Mouse (Mus musculus) urinary bladder, postnatal 0 days (tissue): ENCODE measurements around the gene Aldh3b3. TPM values are rescaled to one million over a fixed set of nuclear protein-coding genes. Genes with fewer than 3 reads are reported as not detected.

ENCODE experiments used
- polyA plus RNA-seq: library from polyadenylated mRNA; unstranded; fragments of >200 nt; fragmentation: Nextera tagmentation; extraction: Ambion mirVana; gene quantifications from 2 replicates; pipeline ENCODE4 v1.2.1, GENCODE M21; 2015

The Aldh3b3 gene
- 0.29 and 0.30 TPM in 2 replicates for polyA plus RNA-seq

GRCm38 (mm10) chr19:3958470-3958869 lies at the start of gene Aldh3b3:
Aldh3b3 (plus strand) TSS chr19:3958645.

DNA sequence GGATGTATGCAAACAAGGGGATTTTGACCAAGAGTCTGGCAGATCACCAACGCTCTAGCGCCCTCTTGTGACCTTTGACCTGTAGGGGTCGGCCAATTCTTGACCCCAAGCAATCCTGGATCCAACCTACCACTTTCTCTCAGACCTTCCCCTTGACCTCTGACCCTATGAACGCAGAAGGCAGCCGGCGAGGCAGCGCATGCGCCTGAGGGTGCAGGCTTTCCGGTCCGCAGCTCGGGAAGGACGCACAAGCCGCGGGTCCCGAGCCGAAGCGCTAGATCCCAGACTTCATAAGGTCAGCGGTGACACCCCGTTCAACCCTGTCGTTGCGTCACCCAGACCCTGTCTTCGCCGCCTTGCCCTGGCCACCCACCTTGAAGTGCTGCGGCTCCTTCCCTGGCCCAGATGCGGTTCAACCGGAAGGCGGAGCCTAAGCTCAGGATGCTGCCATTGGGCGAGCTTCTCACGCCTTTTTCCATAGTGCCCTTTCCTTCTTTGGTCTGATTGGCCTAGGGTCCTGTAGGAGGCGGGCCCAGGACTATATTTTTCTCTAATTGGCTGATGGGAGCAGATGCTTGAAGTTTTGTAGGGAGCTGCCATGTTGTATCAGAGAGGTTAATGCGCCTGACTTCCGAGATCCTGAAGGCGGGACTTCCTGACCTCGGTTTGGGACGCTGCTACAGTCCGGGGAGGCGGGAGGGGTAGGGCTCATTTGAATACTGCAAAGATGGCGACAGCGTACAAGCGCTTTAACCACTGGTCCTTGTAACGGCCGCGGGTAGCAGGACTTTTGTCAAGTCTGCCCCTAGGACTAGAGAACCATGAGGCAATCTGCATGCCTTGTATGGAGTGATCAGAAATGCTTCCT lies 45.9 kb upstream of the Aldh3b3 start, which contains the start of gene Ndufs8:
Ndufs8 (minus strand) TSS at position 438 of the 868 bp plus-strand sequence.

DNA sequence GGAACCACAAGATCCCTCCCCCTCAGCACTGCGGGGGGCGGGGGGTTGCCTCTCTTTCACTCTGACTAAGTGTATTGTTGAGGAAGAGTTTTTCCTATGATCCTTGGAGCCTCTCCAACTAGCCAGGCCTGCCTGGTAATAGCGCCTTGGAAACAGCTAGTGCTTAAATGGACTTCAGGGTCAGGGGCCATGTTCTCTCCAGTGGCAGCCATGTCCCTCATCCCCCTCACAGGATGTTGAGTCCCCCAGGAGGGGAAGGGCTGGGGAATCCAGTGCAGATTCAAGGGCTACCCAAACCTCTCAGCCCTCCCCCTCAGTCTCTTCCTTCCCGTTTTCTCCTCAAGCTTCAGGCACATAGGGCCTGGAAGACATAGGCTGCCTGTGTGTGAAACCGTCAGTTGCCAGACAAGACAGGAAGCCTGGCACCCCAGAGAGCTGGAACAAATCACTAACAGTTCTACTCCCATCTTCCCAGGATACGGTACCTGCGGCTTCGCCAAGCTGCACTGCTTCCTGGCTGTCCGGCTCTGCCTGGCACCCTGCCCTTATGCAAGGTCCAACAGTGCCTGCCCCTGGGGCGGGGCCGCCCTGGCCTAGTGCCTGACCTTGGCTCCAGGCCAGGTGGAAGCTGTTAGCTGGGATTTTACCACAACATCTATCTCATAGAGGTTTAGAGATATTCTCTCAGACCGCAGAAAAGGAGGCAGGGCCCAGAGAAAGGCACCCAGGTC lies 29.1 kb upstream of the Aldh3b3 start, which contains the start of gene Aldh3b1:
Aldh3b1 (minus strand) TSS at position 598 of the 731 bp plus-strand sequence.

GRCm38 (mm10) chr19:3935032-3935895 lies 23.2 kb upstream of the Aldh3b3 start, which contains the start of gene Unc93b1:
Unc93b1 (plus strand) TSS chr19:3935186.

DNA sequence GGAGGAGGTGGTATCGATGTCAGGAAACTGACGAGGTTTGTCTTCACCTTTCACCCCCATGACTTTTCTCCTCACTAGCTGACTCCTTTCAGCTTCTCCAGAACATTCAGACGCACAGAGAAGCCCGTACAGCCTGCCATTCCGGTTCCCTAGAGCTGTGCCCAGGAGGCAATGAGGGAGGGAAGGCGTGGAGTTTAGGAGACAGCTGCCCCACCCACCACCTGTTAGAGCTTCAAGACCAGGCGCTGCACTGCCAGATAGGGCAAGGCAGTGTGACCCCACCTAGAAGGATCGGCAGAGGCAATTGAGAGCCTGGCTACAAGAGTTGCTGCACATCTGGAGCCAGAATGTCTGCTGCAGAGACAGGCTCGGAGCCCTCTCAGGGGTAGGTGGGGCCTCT lies 13.8 kb downstream of the Aldh3b3 start, which contains the start of gene Aldh3b2:
Aldh3b2 (plus strand) TSS at position 100 of the 400 bp plus-strand sequence.

DNA sequence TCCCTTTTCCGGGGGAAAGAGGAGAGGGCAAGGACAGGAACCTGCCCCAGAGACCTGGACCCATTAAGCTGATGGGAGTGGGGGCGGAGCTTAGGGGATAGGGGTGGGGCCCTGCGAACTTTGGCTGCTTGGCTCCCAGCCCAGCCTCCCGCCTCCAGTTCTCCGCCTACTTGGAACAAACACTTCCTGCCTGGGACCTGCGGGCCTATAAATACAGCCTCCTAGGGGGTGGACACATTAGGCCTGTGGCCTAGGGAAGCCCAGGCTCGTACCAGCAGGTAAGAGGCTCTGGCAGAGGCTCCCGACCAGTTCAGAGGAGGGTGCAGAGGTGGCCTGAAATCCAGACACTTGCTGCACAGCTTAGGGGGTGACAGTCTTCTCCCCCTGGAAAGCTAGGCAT lies 27.9 kb downstream of the Aldh3b3 start, which contains the start of gene Acy3:
Acy3 (plus strand) TSS at position 237 of the 400 bp plus-strand sequence.

DNA sequence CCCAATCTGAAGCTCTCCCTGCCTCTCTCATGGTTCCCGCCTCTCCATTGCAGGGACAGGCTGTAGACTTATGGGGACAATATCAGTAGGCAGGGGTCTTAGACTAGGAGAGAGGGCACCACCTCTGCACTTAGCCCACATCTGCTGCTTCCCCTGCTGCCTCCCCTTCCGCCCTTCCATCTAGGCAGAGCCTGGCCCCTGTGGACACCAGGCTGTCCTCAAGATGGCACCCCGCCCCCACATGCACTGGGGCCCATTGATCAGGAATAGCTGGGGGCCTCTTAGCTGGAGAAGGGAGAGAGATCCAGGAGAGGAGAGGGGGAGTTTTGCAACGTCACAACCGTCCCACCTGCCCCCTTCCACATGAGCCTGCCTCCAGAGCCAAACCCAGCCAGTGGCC lies 34.0 kb downstream of the Aldh3b3 start, which contains the start of gene Tbx10:
Tbx10 (plus strand) TSS at position 337 of the 400 bp plus-strand sequence.

GRCm38 (mm10) chr19:4000119-4000900 lies 41.9 kb downstream of the Aldh3b3 start, which contains the start of the genes Nudt8 and Gm49405:
Nudt8 (plus strand) TSS chr19:4000580.
Gm49405 (plus strand) TSS chr19:4000626.

GRCm38 (mm10) chr19:4003112-4003511 lies 44.7 kb downstream of the Aldh3b3 start, which contains the start of gene Doc2g:
Doc2g (plus strand) TSS chr19:4003313.

GRCm38 (mm10) chr19:4012432-4013022 lies 54.1 kb downstream of the Aldh3b3 start, which contains the start of gene Ndufv1:
Ndufv1 (minus strand) TSS chr19:4012806.

Other genes with a start within 250 kb of the Aldh3b3 start
- gene Kmt5b, start 191.2 kb upstream of the Aldh3b3 start, polyA plus RNA-seq = 14.4 and 15.2 TPM in 2 replicates
- 21.8 and 25.8 TPM in 2 replicates for gene Chka, start 106.9 kb upstream of the Aldh3b3 start, polyA plus RNA-seq
- gene Tcirg1, start 51.5 kb upstream of the Aldh3b3 start, polyA plus RNA-seq = 18.2 and 23.2 TPM in 2 replicates
- gene Ndufs8, start 45.9 kb upstream of the Aldh3b3 start, polyA plus RNA-seq = 279 and 309 TPM in 2 replicates
- 3.3 and 8.6 TPM in 2 replicates for gene Aldh3b1, start 28.8 kb upstream of the Aldh3b3 start, polyA plus RNA-seq
- gene Unc93b1, start 23.5 kb upstream of the Aldh3b3 start, polyA plus RNA-seq = 21.7 and 32.0 TPM in 2 replicates
- 122 and 144 TPM in 2 replicates for gene Aldh3b2, start 13.7 kb downstream of the Aldh3b3 start, polyA plus RNA-seq
- gene Acy3, start 27.9 kb downstream of the Aldh3b3 start, polyA plus RNA-seq = 6.1 and 7.0 TPM in 2 replicates
- gene Tbx10, start 34.1 kb downstream of the Aldh3b3 start, polyA plus RNA-seq = 0.11 TPM in 1 of 2 replicates, not detected in the other
- 29.1 and 36.0 TPM in 2 replicates for gene Nudt8, start 41.9 kb downstream of the Aldh3b3 start, polyA plus RNA-seq
- gene Gm49405, start 42.0 kb downstream of the Aldh3b3 start, polyA plus RNA-seq = 0.82 and 1.3 TPM in 2 replicates
- gene Doc2g, start 44.7 kb downstream of the Aldh3b3 start, polyA plus RNA-seq = 1.5 and 2.1 TPM in 2 replicates
- gene Ndufv1, start 54.2 kb downstream of the Aldh3b3 start, polyA plus RNA-seq = 170 and 175 TPM in 2 replicates
- gene Gstp1, start 79.3 kb downstream of the Aldh3b3 start, polyA plus RNA-seq = 432 and 441 TPM in 2 replicates
- gene Gstp2, start 87.4 kb downstream of the Aldh3b3 start, polyA plus RNA-seq = 21.6 and 25.1 TPM in 2 replicates
- gene Gstp3, start 100.9 kb downstream of the Aldh3b3 start, polyA plus RNA-seq = 0.33 and 0.52 TPM in 2 replicates
- not detected in 2 replicates for gene Cabp2, start 122.9 kb downstream of the Aldh3b3 start, polyA plus RNA-seq
- 75.9 and 93.8 TPM in 2 replicates for gene Cdk2ap2, start 138.5 kb downstream of the Aldh3b3 start, polyA plus RNA-seq
- gene Pitpnm1, start 141.4 kb downstream of the Aldh3b3 start, polyA plus RNA-seq = 10.2 and 13.2 TPM in 2 replicates
- 76.9 and 77.9 TPM in 2 replicates for gene Aip, start 167.2 kb downstream of the Aldh3b3 start, polyA plus RNA-seq
- gene Gpr152, start 181.1 kb downstream of the Aldh3b3 start, polyA plus RNA-seq = not detected in 2 replicates
- gene Cabp4, start 185.4 kb downstream of the Aldh3b3 start, polyA plus RNA-seq = 0.28 and 0.41 TPM in 2 replicates
- gene Coro1b, start 190.0 kb downstream of the Aldh3b3 start, polyA plus RNA-seq = 130 and 133 TPM in 2 replicates
- gene Ptprcap, start 195.0 kb downstream of the Aldh3b3 start, polyA plus RNA-seq = 0.54 and 0.65 TPM in 2 replicates
- gene Rps6kb2, start 204.7 kb downstream of the Aldh3b3 start, polyA plus RNA-seq = 28.6 and 31.4 TPM in 2 replicates
- 5.8 and 7.8 TPM in 2 replicates for gene Carns1, start 216.8 kb downstream of the Aldh3b3 start, polyA plus RNA-seq
- gene Tbc1d10c, start 232.6 kb downstream of the Aldh3b3 start, polyA plus RNA-seq = 1.3 and 1.5 TPM in 2 replicates
- gene Ppp1ca, start 233.4 kb downstream of the Aldh3b3 start, polyA plus RNA-seq = 476 and 486 TPM in 2 replicates
- 12.6 and 15.8 TPM in 2 replicates for gene Rad9a, start 243.0 kb downstream of the Aldh3b3 start, polyA plus RNA-seq